Mouse (Mus musculus) bone marrow macrophage, adult 2 months (primary cell): ENCODE measurements around the gene Cdadc1.

Source experiments
- CTCF ChIP-seq: IDR thresholded peaks from 2 replicates; pipeline ENCODE4 v1.5.1; 2012; ENCODE audit warnings: low read depth, mild to moderate bottlenecking, low read length, moderate library complexity
- POLR2A ChIP-seq: IDR thresholded peaks from 2 replicates; pipeline ENCODE4 v1.6.1; 2012; ENCODE audit warnings: mild to moderate bottlenecking, low read depth, low read length, borderline replicate concordance

GRCm38 (mm10) chr14:59566756-59567155, 31.0 kb downstream of the Cdadc1 start:
- TF ChIP-seq CTCF (no peak), POLR2A (no peak)
